Mouse (Mus musculus) adrenal gland, adult 2 months (tissue): ENCODE data around the gene Gm3055. TPM values are rescaled to one million over a fixed set of nuclear protein-coding genes. Genes with fewer than 3 reads are reported as not detected.
A peak's percentile ranks its signal among the peaks of the same experiment; 100 is the strongest.
"Not testable (repeated sequence)": the region's sequence is repeated elsewhere in the genome, so short reads cannot be mapped to it uniquely, and the experiment has no call there.

Source experiments
- DNase-seq: peaks from one replicate; pipeline ENCODE4 v3.0.0; 2021
- long read RNA-seq: library from polyadenylated mRNA; stranded (forward); transcript quantifications from one replicate; pipeline ENCODE4 v2.0.0, GENCODE M21; 2021
- polyA plus RNA-seq: library from polyadenylated mRNA; depleted of rRNA; stranded (reverse); fragments of >200 nt; gene quantifications from 2 replicates; pipeline ENCODE4 v1.2.3, GENCODE M21; 2012; rRNA removed
- total RNA-seq, 2 experiments: library from RNA; stranded (reverse); gene quantifications; 2 replicates each; pipeline ENCODE4 v1.2.3; 2021

Gene Gm3055
- total RNA-seq (1 to 10 TPM; 1.3 to 2.9 TPM), polyA plus RNA-seq (0.02 and 0.04 TPM in 2 replicates)
- long read RNA-seq, partial matches to known transcripts, result 0 of 1 reads
- long read RNA-seq, other reads (novel, unspliced or antisense), result 1 of 1 reads

DNA sequence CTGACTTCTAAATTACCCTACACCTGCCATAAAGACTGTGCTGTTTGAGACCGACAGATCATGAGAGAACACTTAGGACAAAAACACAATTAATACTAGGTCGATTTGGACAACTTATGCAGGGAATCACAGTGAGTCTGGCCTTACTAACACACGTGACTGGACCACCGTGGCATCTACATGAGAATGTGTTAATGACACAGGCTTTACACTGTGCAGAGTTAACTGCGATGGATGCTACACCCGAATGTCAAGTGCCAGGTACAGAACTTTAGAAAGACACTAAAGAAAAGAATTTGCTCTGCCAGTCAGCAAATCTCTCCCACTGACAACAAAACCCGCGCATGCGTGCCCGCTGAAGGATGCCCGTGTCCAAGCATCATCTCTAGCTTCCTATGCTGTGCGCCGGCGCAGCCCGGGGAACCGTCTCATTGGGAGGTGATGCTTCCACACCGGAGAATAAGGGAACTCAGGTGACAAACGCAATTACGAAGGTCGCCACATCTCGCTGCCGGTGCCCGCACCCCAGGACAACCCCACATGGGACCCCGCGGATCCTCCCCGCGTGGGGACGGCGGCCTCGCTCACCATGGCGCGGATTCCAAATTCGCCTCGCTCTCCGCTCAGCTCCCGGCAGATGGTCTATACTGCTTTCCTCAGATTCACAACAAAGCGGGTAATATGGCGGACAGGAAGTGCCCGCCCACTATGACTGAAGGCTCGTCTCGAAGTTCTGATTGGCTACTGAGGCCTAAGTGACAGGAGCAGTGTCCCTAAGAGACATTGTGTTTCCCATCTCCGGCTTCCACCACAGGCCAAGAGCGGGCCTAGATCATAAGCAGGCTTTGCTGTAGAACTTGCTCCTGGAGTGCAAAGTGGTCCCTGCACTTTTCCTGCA lies at the start of gene Gm3055:
Gene Gm3055, minus strand, starts transcription at position 656 of the 898 bp plus-strand sequence.
- DNase-seq, result not testable (repeated sequence)

- DNase-seq, result peak; percentile 1
Measured at GRCm38 (mm10) chr10:81811899-81812298, 40.9 kb upstream of the Gm3055 start, which contains the start of gene Gm4767. Gene Gm4767, plus strand, starts transcription at chr10:81812186.

- DNase-seq, result not testable (repeated sequence)
Measured at GRCm38 (mm10) chr10:81771404-81771777, 430 bp upstream of the Gm3055 start.

DNA sequence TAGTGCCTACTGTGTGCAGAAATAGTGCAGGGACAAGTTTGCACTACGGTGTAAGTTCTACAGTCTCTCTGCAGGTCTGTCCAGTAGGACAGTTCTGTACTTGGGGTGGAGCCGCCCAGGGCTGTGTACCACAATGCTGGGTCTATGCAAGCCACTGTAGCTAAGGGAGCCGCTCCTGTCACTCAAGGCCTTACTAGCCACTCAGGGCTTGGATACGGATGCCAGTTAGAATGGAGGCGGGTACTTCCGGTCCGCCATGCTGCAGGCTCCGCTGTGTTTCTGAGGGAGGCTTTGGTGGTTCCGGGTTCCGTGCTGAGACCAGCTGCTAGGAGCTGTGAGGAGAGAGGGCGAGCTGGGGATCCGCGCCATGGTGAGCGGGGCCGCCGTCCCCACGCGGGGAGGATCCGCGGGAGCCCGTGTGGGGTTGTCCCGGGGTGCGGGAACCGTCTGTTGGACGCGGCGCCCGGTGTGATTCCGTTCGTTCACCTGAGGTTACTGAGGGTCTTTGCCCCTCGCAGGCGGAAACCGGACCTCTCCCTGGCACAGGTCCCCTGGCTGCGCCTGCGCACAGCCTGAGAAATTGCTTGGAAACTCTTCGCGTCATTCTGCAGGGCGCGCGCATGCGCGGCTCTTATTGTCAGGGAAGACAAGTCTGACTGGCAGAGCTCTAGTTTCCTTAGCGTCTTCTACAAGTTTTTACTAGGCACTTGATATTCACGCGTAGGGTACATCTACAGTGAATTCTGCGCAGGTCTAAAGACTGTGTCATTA lies 66.2 kb downstream of the Gm3055 start, which contains the start of gene Zfp433:
Gene Zfp433, plus strand, starts transcription at position 295 of the 771 bp plus-strand sequence.
- not testable (repeated sequence) for DNase-seq

Other genes starting within 250 kb of the Gm3055 start
- 1 to 10 TPM; 1.1 to 2.2 TPM for gene Gna15, start 246.9 kb downstream of the Gm3055 start, total RNA-seq
- 1.4 and 1.9 TPM in 2 replicates for gene Gna15, start 246.9 kb downstream of the Gm3055 start, polyA plus RNA-seq
- 10 to 100 TPM; 76.6 to 86.0 TPM for gene Gna11, start 226.0 kb downstream of the Gm3055 start, total RNA-seq
- gene Gna11, start 226.0 kb downstream of the Gm3055 start, polyA plus RNA-seq, result 122 and 124 TPM in 2 replicates
- gene Aes, start 211.7 kb downstream of the Gm3055 start, total RNA-seq, result 1,000 to 10,000 TPM; 1,028 to 1,195 TPM
- gene Aes, start 211.7 kb downstream of the Gm3055 start, polyA plus RNA-seq, result 3,784 and 4,442 TPM in 2 replicates
- gene Tle2, start 196.6 kb downstream of the Gm3055 start, total RNA-seq, result 10 to 100 TPM; 50.4 to 51.0 TPM
- 417 and 691 TPM in 2 replicates for gene Tle2, start 196.6 kb downstream of the Gm3055 start, polyA plus RNA-seq
- 10 to 100 TPM; 24.0 to 59.6 TPM for gene Tle6, start 170.1 kb downstream of the Gm3055 start, total RNA-seq
- gene Tle6, start 170.1 kb downstream of the Gm3055 start, polyA plus RNA-seq, result 49.5 and 90.8 TPM in 2 replicates
- 1 to 10 TPM; 1.1 to 2.3 TPM for gene BC025920, start 164.9 kb downstream of the Gm3055 start, total RNA-seq
- gene BC025920, start 164.9 kb downstream of the Gm3055 start, polyA plus RNA-seq, result 0.26 and 0.59 TPM in 2 replicates
- 10 to 100 TPM; 16.0 to 18.3 TPM for gene Sirt6, start 143.4 kb downstream of the Gm3055 start, total RNA-seq
- 52.3 and 59.9 TPM in 2 replicates for gene Sirt6, start 143.4 kb downstream of the Gm3055 start, polyA plus RNA-seq
- gene Ankrd24, start 142.6 kb downstream of the Gm3055 start, total RNA-seq, result 10 to 100 TPM; 20.0 to 23.7 TPM
- gene Ankrd24, start 142.6 kb downstream of the Gm3055 start, polyA plus RNA-seq, result 91.0 and 112 TPM in 2 replicates
- gene Gm10778, start 122.1 kb downstream of the Gm3055 start, total RNA-seq, result 1 to 10 TPM; 2.1 to 3.1 TPM
- 0.09 and 0.11 TPM in 2 replicates for gene Gm10778, start 122.1 kb downstream of the Gm3055 start, polyA plus RNA-seq
- 1 to 10 TPM; 5.4 to 6.8 TPM for gene Zfp433, start 66.3 kb downstream of the Gm3055 start, total RNA-seq
- not detected in 2 replicates for gene Zfp433, start 66.3 kb downstream of the Gm3055 start, polyA plus RNA-seq
- gene Gm4767, start 41.0 kb upstream of the Gm3055 start, total RNA-seq, result 1 to 10 TPM in 1 of 2 experiments, under 1 TPM in 1; 0.72 to 2.7 TPM
- not detected in 2 replicates for gene Gm4767, start 41.0 kb upstream of the Gm3055 start, polyA plus RNA-seq
- gene Gm32687, start 92.8 kb upstream of the Gm3055 start, total RNA-seq, result 1 to 10 TPM; 1.0 to 1.7 TPM
- gene Gm32687, start 92.8 kb upstream of the Gm3055 start, polyA plus RNA-seq, result 0.07 and 0.10 TPM in 2 replicates
- 1 to 10 TPM; 1.0 to 1.8 TPM for gene Zfp781, start 159.3 kb upstream of the Gm3055 start, total RNA-seq
- gene Zfp781, start 159.3 kb upstream of the Gm3055 start, polyA plus RNA-seq, result not detected in 2 replicates